Mouse (Mus musculus): ENCODE results near the gene Alg3. TPM values are rescaled to one million over a fixed set of nuclear protein-coding genes. Genes with fewer than 3 reads are reported as not detected.

Gene Alg3
- 46.1 and 46.8 TPM in 2 replicates for polyA plus RNA-seq (2014; fragmentation: Nextera tagmentation; extraction: Ambion mirVana)

GRCm38 (mm10) chr16:20611357-20612227 is at the start of gene Alg3, which contains the start of the genes Eef1akmt4 and Gm49333:
Gene Alg3, minus strand, starts transcription at chr16:20611735.
Gene Eef1akmt4, plus strand, starts transcription at chr16:20611593.
Gene Gm49333, plus strand, starts transcription at chr16:20611610.
- Histone ChIP-seq H3K36me3 (ENCODE audit: control insufficient read depth, insufficient read depth, low read length) (peaks cover 14% of the 10 kb centered on the region; the same call in 1 of the 2 replicates), H3K4me1 (ENCODE audit: control insufficient read depth, insufficient read depth, low read length) (0 out of 2 replicates have a peak, but pooled peaks cover 7% of the 10 kb centered on the region), H3K9me3 (ENCODE audit: control insufficient read depth, low read depth, low read length) (no peaks in the 10 kb centered on the region), H3K4me3 (ENCODE audit: low read depth, low read length) (peak within 1 kb of the TSS; percentile 84), H3K27ac (ENCODE audit: low read length) (peak within 1 kb of the TSS; percentile 85), H3K4me2 (replicated peaks; ENCODE audit: low read depth, low read length) (peak within 1 kb of the TSS; percentile 97), H3K9ac (replicated peaks; ENCODE audit: low read depth, low read length) (peak within 1 kb of the TSS; percentile 75), H3K27me3 (ENCODE audit: control insufficient read depth, insufficient read depth, low read length) (no peaks in the 10 kb centered on the region)
- ATAC-seq (ENCODE audit: insufficient number of reproducible peaks, insufficient read depth, low FRiP score, low read depth) = peak; percentile 97
- 2% methylated on average over 41 of the region's 41 CpGs for WGBS

- no peak overlapping the region for H3K4me3 ChIP-seq (ENCODE audit: low read depth, low read length)
- WGBS = 90% methylated on average over 4 of the region's 4 CpGs
- peaks cover 79% of the 10 kb centered on the region for H3K36me3 ChIP-seq (ENCODE audit: control insufficient read depth, insufficient read depth, low read length)
- H3K4me1 ChIP-seq (ENCODE audit: control insufficient read depth, insufficient read depth, low read length) = 0 out of 2 replicates have a peak, but pooled peaks cover 3% of the 10 kb centered on the region
- no peak for ATAC-seq (ENCODE audit: insufficient number of reproducible peaks, insufficient read depth, low FRiP score, low read depth)
- no peak overlapping the region for H3K9ac ChIP-seq (replicated peaks; ENCODE audit: low read depth, low read length)
- no peak overlapping the region for H3K27ac ChIP-seq (ENCODE audit: low read length)
- H3K9me3 ChIP-seq (ENCODE audit: control insufficient read depth, low read depth, low read length) = no peaks in the 10 kb centered on the region
- no peaks in the 10 kb centered on the region for H3K27me3 ChIP-seq (ENCODE audit: control insufficient read depth, insufficient read depth, low read length)
- H3K4me2 ChIP-seq (replicated peaks; ENCODE audit: low read depth, low read length) = no peak overlapping the region
These were observed 46.1 kb upstream of the Alg3 start for GRCm38 (mm10) chr16:20657661-20658060.

GRCm38 (mm10) chr16:20653315-20653714 is 41.8 kb upstream of the Alg3 start:
- Histone ChIP-seq H3K4me2 (replicated peaks; ENCODE audit: low read depth, low read length) (no peak overlapping the region), H3K36me3 (ENCODE audit: control insufficient read depth, insufficient read depth, low read length) (peaks cover 36% of the 10 kb centered on the region), H3K9ac (replicated peaks; ENCODE audit: low read depth, low read length) (no peak overlapping the region), H3K27me3 (ENCODE audit: control insufficient read depth, insufficient read depth, low read length) (no peaks in the 10 kb centered on the region), H3K9me3 (ENCODE audit: control insufficient read depth, low read depth, low read length) (no peaks in the 10 kb centered on the region), H3K4me1 (ENCODE audit: control insufficient read depth, insufficient read depth, low read length) (peaks cover 7% of the 10 kb centered on the region; the same call in 1 of the 2 replicates), H3K27ac (ENCODE audit: low read length) (no peak overlapping the region), H3K4me3 (ENCODE audit: low read depth, low read length) (no peak overlapping the region)
- 45% methylated on average over 2 of the region's 2 CpGs for WGBS
- ATAC-seq (ENCODE audit: insufficient number of reproducible peaks, insufficient read depth, low FRiP score, low read depth) = no peak

- Histone ChIP-seq H3K4me3 (ENCODE audit: low read depth, low read length) (peak overlapping the region; percentile 93), H3K36me3 (ENCODE audit: control insufficient read depth, insufficient read depth, low read length) (peaks cover 23% of the 10 kb centered on the region), H3K4me1 (ENCODE audit: control insufficient read depth, insufficient read depth, low read length) (peaks cover 7% of the 10 kb centered on the region; the same call in 1 of the 2 replicates), H3K27me3 (ENCODE audit: control insufficient read depth, insufficient read depth, low read length) (no peaks in the 10 kb centered on the region), H3K27ac (ENCODE audit: low read length) (peak overlapping the region; percentile 21; the same call in 1 of the 2 replicates), H3K4me2 (replicated peaks; ENCODE audit: low read depth, low read length) (peak overlapping the region; percentile 95), H3K9ac (replicated peaks; ENCODE audit: low read depth, low read length) (peak overlapping the region; percentile 84), H3K9me3 (ENCODE audit: control insufficient read depth, low read depth, low read length) (no peaks in the 10 kb centered on the region)
- 5% methylated on average over 12 of the region's 12 CpGs for WGBS
- no peak for ATAC-seq (ENCODE audit: insufficient number of reproducible peaks, insufficient read depth, low FRiP score, low read depth)
These were observed 40.4 kb upstream of the Alg3 start for GRCm38 (mm10) chr16:20651947-20652310.

GRCm38 (mm10) chr16:20651076-20651946 is 39.8 kb upstream of the Alg3 start, which contains the start of gene Psmd2:
Gene Psmd2, plus strand, starts transcription at chr16:20651652.
- peak; percentile 95 for ATAC-seq (ENCODE audit: insufficient number of reproducible peaks, insufficient read depth, low FRiP score, low read depth)

GRCm38 (mm10) chr16:20643911-20644310 is 32.4 kb upstream of the Alg3 start:
- 84% methylated on average over 7 of the region's 7 CpGs for WGBS
- Histone ChIP-seq H3K27me3 (ENCODE audit: control insufficient read depth, insufficient read depth, low read length) (no peaks in the 10 kb centered on the region), H3K4me1 (ENCODE audit: control insufficient read depth, insufficient read depth, low read length) (no peaks in the 10 kb centered on the region), H3K9me3 (ENCODE audit: control insufficient read depth, low read depth, low read length) (no peaks in the 10 kb centered on the region), H3K4me3 (ENCODE audit: low read depth, low read length) (no peak overlapping the region), H3K9ac (replicated peaks; ENCODE audit: low read depth, low read length) (no peak overlapping the region), H3K27ac (ENCODE audit: low read length) (no peak overlapping the region), H3K4me2 (replicated peaks; ENCODE audit: low read depth, low read length) (no peak overlapping the region), H3K36me3 (ENCODE audit: control insufficient read depth, insufficient read depth, low read length) (no peaks in the 10 kb centered on the region)
- no peak for ATAC-seq (ENCODE audit: insufficient number of reproducible peaks, insufficient read depth, low FRiP score, low read depth)

More at GRCm38 (mm10) chr16:20651076-20651946, 39.8 kb upstream of the Alg3 start, which contains the start of gene Psmd2:
- no peaks in the 10 kb centered on the region for H3K9me3 ChIP-seq (ENCODE audit: control insufficient read depth, low read depth, low read length)
- H3K4me3 ChIP-seq (ENCODE audit: low read depth, low read length) = peak within 1 kb of the TSS; percentile 93
- H3K27ac ChIP-seq (ENCODE audit: low read length) = peak within 1 kb of the TSS; percentile 21; the same call in 1 of the 2 replicates
- 2% methylated on average over 46 of the region's 46 CpGs for WGBS
- peaks cover 17% of the 10 kb centered on the region for H3K36me3 ChIP-seq (ENCODE audit: control insufficient read depth, insufficient read depth, low read length)
- no peaks in the 10 kb centered on the region for H3K27me3 ChIP-seq (ENCODE audit: control insufficient read depth, insufficient read depth, low read length)
- H3K4me1 ChIP-seq (ENCODE audit: control insufficient read depth, insufficient read depth, low read length) = peaks cover 7% of the 10 kb centered on the region; the same call in 1 of the 2 replicates
- H3K4me2 ChIP-seq (replicated peaks; ENCODE audit: low read depth, low read length) = peak within 1 kb of the TSS; percentile 95
- peak within 1 kb of the TSS; percentile 84 for H3K9ac ChIP-seq (replicated peaks; ENCODE audit: low read depth, low read length)

- WGBS = 2% methylated on average over 8 of the region's 8 CpGs
- no peaks in the 10 kb centered on the region for H3K9me3 ChIP-seq (ENCODE audit: control insufficient read depth, low read depth, low read length)
- no peak overlapping the region for H3K4me3 ChIP-seq (ENCODE audit: low read depth, low read length)
- H3K9ac ChIP-seq (replicated peaks; ENCODE audit: low read depth, low read length) = no peak overlapping the region
- ATAC-seq (ENCODE audit: insufficient number of reproducible peaks, insufficient read depth, low FRiP score, low read depth) = peak; percentile 46
- no peak overlapping the region for H3K27ac ChIP-seq (ENCODE audit: low read length)
- no peaks in the 10 kb centered on the region for H3K27me3 ChIP-seq (ENCODE audit: control insufficient read depth, insufficient read depth, low read length)
- H3K36me3 ChIP-seq (ENCODE audit: control insufficient read depth, insufficient read depth, low read length) = no peaks in the 10 kb centered on the region
- H3K4me1 ChIP-seq (ENCODE audit: control insufficient read depth, insufficient read depth, low read length) = no peaks in the 10 kb centered on the region
- H3K4me2 ChIP-seq (replicated peaks; ENCODE audit: low read depth, low read length) = no peak overlapping the region
These were observed 30.6 kb upstream of the Alg3 start for GRCm38 (mm10) chr16:20642161-20642560.

GRCm38 (mm10) chr16:20638367-20638766 is 26.8 kb upstream of the Alg3 start:
- Histone ChIP-seq H3K9ac (replicated peaks; ENCODE audit: low read depth, low read length) (no peak overlapping the region), H3K4me1 (ENCODE audit: control insufficient read depth, insufficient read depth, low read length) (no peaks in the 10 kb centered on the region), H3K4me3 (ENCODE audit: low read depth, low read length) (no peak overlapping the region), H3K27me3 (ENCODE audit: control insufficient read depth, insufficient read depth, low read length) (no peaks in the 10 kb centered on the region), H3K9me3 (ENCODE audit: control insufficient read depth, low read depth, low read length) (no peaks in the 10 kb centered on the region), H3K36me3 (ENCODE audit: control insufficient read depth, insufficient read depth, low read length) (no peaks in the 10 kb centered on the region), H3K27ac (ENCODE audit: low read length) (no peak overlapping the region), H3K4me2 (replicated peaks; ENCODE audit: low read depth, low read length) (no peak overlapping the region)
- 82% methylated on average over 8 of the region's 8 CpGs for WGBS
- no peak for ATAC-seq (ENCODE audit: insufficient number of reproducible peaks, insufficient read depth, low FRiP score, low read depth)

All from stomach, embryonic 14.5 days (tissue).